Mouse (Mus musculus) urinary bladder, adult 2 months (tissue): ENCODE measurements around the gene Tgfa. TPM values are rescaled to one million over a fixed set of nuclear protein-coding genes. Genes with fewer than 3 reads are reported as not detected.

Source experiments
- DNase-seq: peaks from one replicate; pipeline ENCODE4 v3.0.0; 2022; ENCODE audit warnings: low spot score
- polyA plus RNA-seq: library from polyadenylated mRNA; depleted of rRNA; stranded (reverse); fragments of >200 nt; gene quantifications from 2 replicates; pipeline ENCODE4 v1.2.3, GENCODE M21; 2012; rRNA removed

Tgfa gene
- polyA plus RNA-seq, 1 experiment: 11.4 TPM

- no peak for DNase-seq
Observed at GRCm38 (mm10) chr6:86293301-86293700, 98.3 kb downstream of the Tgfa start.

DNA sequence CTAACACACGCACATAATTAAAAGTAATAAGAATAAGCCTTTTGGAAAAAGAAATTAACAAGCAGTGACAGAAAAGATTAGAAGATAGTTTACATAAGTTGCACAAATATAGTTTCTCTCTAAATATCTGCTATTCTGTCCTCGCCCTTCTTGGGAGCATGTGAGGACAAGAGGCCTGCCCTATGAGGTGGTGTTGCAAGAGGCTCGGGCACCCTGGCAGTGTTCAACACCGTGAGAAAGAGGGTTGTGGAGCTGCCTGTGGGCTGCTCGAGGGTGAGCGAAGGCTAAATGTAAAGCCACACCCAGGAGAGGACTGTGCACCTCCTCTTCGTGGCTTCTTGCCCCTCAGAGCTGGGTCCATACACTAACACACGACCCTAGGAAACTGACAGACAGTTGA lies 100.4 kb downstream of the Tgfa start:
- DNase-seq: no peak

- DNase-seq: no peak
Observed at GRCm38 (mm10) chr6:86296126-86296525, 101.1 kb downstream of the Tgfa start.

DNA sequence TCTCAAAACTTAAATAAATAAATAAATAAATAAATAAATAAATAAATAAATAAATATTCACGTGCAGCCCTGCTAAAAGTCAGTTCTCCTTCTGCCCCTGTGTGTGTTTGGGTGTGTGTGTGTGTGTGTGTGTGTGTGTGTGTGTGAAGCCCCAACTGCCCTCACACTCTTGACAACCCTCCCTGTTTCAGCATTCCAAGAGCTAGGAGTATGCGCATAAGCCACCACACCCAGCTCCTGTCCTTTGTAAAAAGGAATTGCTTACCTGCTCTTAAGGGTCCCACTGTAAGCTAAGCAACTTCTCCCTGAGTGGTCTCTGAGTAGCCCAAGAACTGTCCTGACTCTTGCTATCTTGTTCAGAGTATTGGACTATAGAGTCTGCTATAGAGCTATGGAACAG lies 101.9 kb downstream of the Tgfa start:
- no peak for DNase-seq

DNA sequence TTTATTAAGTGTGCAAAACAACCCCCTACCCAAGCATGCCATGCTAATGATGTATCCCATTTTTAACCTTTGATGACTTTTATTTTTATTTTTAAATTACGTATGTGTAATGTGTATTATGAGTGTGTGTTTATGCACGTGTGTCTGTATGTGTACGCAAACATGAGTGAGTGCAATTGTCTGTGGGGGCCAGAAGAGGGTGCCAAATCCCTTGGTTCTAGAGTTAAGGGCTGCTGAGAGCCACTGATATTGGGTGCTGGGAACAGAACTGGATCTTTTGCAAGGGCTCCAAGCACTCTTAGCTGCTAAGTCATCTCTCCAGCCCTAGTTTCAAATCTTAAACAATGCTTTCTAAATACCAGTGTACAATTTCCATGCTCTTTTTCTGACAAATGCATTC lies 103.9 kb downstream of the Tgfa start:
- no peak for DNase-seq

DNA sequence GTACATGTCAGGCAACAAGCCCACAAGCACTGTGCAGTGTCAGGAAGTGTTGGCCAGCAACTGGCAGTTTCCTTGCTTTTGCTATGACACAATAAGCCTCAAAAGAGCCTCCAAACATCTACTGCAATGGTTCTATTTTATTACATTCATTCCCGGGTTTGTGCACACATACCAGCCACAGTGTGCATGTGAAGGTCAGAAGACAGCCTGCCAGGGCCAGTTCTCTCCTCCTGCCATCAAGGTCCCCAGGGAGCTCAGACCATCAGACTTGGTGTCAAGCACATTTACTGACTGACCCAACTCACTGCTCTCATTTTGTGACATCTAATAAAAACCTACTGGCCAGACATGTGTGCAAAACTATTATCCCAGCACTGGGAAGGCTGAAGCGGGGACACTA lies 104.4 kb downstream of the Tgfa start:
- no peak for DNase-seq

DNA sequence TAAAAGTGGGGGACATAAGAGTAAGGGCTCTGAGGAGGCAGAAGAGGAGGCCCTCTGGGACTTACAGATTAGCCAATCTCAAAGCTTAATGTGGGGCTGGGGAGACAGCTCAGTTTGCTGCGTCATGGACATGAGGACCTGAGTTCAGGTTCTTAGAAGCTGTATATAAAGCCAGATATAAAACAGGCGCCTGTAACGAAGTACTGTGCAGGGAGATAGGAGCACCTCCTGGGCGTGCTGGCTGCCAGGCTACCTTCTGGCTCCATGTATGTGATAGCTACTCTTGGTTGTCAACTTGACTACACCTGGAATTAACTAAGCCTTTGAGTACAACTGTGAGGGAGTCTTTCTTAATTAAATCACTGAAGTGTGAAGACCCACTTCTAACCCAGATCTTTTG lies 110.7 kb downstream of the Tgfa start:
- DNase-seq: no peak

DNA sequence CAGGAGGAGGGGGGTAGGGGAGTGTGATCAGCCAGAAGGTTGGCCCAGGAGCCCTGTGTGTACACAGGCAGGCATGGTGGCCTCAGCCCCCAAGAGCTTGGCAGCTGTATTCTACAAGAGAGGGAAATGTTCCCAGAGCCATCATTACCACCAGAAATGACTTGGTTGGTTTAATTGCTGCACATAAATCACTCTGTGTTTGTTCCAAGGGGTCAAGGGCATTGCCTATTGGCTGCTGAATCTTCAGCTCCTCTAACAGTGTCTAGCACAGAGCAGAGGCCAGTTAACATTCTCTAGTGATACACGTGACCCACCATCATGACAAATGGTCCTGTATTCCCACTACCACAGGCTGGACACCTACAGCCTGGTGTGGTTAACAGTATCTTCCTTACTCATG lies 119.0 kb downstream of the Tgfa start:
- no peak for DNase-seq

DNA sequence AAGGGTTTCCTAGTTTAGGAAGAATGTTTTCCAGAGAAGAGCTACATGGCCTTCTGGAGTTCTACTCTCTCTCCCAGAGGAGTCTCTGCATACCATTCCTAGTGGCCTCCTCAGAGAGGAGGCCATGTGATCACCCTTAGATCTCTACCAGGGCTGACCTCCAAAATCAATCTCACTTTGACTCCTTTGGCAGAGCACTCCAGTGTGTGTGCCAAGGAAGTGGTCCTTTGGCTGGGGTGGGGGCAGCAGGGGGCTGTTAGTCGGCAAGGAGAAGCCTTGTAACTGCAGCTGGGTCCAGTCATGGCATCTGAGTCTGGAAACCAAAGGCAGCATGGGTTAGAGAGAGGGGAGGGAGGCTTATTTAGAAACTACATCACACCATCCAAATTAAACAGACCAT lies 122.0 kb downstream of the Tgfa start:
- DNase-seq: no peak

- DNase-seq: peak; percentile 25
Observed at GRCm38 (mm10) chr6:86318855-86319254, 123.8 kb downstream of the Tgfa start.

DNA sequence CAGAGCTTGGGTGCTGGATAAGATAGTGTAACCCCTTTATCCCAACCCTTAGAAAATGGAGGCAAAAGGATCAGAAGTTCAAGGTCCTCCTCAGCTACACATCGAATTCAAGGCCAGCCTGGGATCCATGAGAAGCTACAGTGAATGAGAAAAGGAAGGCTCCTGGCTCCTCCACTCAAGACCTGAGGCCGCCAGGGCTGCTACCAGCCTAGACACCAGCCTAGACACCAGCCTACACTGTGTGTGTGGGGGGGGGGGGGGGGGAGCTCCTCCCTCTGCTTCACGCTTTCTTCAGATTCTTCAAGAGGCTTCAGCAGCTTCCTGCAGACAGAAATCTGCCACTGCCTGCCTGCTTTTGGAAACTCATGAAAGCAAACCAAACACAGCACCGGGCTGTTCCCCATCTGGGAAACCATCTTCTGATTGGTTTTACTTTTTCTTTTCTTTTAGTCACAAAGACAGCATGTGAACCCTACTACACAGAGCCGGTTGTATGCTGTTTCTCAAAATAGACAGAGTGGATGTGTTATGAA lies 127.1 kb downstream of the Tgfa start:
- DNase-seq: no peak

- DNase-seq: no peak
Observed at GRCm38 (mm10) chr6:86322991-86323390, 128.0 kb downstream of the Tgfa start.

GRCm38 (mm10) chr6:86324400-86324799 lies 129.4 kb downstream of the Tgfa start:
- DNase-seq: no peak

Other genes with a start within 250 kb of the Tgfa start
- 80.6 and 95.1 TPM in 2 replicates for gene Dusp11, start 233.6 kb upstream of the Tgfa start, polyA plus RNA-seq
- gene Figla, start 179.1 kb upstream of the Tgfa start, polyA plus RNA-seq: not detected in 2 replicates
- gene Add2, start 166.5 kb upstream of the Tgfa start, polyA plus RNA-seq: 3.4 and 4.8 TPM in 2 replicates
- gene Fam136a, start 170.4 kb downstream of the Tgfa start, polyA plus RNA-seq: 30.8 and 35.3 TPM in 2 replicates
- 87.2 and 143 TPM in 2 replicates for gene Snrpg, start 176.1 kb downstream of the Tgfa start, polyA plus RNA-seq
- gene Pcyox1, start 201.9 kb downstream of the Tgfa start, polyA plus RNA-seq: 91.2 and 102 TPM in 2 replicates
- gene Tia1, start 209.0 kb downstream of the Tgfa start, polyA plus RNA-seq: 55.8 and 74.2 TPM in 2 replicates
- gene Gm44790, start 231.4 kb downstream of the Tgfa start, polyA plus RNA-seq: 0.28 and 1.0 TPM in 2 replicates
- gene C87436, start 243.2 kb downstream of the Tgfa start, polyA plus RNA-seq: 24.6 and 28.2 TPM in 2 replicates